Mouse (Mus musculus): ENCODE data around the gene Utp14a. TPM values are rescaled to one million over a fixed set of nuclear protein-coding genes. Genes with fewer than 3 reads are reported as not detected.

The Utp14a gene
- 41.7 to 45.1 TPM (median 43.4 TPM) in 4 replicates for total RNA-seq (2023)

GRCm38 (mm10) chrX:48256468-48257007 is at the start of gene Utp14a:
Gene Utp14a, plus strand, starts transcription at chrX:48256862.

GRCm38 (mm10) chrX:48208519-48209185 is 48.0 kb upstream of the Utp14a start, which contains the start of gene Zdhhc9:
Gene Zdhhc9, minus strand, starts transcription at chrX:48208878.

Other genes starting within 250 kb of the Utp14a start
- 0.30 to 0.49 TPM (median 0.40 TPM) in 4 replicates for gene Apln, start 222.0 kb upstream of the Utp14a start, total RNA-seq (2023)
- gene Xpnpep2, start 148.1 kb upstream of the Utp14a start, total RNA-seq (2023), result not detected in 4 replicates
- 177 to 185 TPM (median 181 TPM) in 4 replicates for gene Sash3, start 110.4 kb upstream of the Utp14a start, total RNA-seq (2023)
- gene Zdhhc9, start 48.0 kb upstream of the Utp14a start, total RNA-seq (2023), result 25.5 to 26.9 TPM (median 26.7 TPM) in 4 replicates
- 4.9 to 6.2 TPM (median 5.5 TPM) in 4 replicates for gene Bcorl1, start 84.5 kb downstream of the Utp14a start, total RNA-seq (2023)
- 89.7 to 97.3 TPM (median 93.8 TPM) in 4 replicates for gene Elf4, start 206.3 kb downstream of the Utp14a start, total RNA-seq (2023)